Mouse (Mus musculus) adrenal gland, postnatal 4 days (tissue): ENCODE results near the gene Myct1. TPM values are rescaled to one million over a fixed set of nuclear protein-coding genes. Genes with fewer than 3 reads are reported as not detected.

Experiments
- DNase-seq, 2 experiments: peaks; one replicate each; pipeline ENCODE4 v3.0.0; 2021 to 2022; ENCODE audit warnings: low spot score in 2 of 2, mixed read lengths in 2 of 2
- total RNA-seq, 2 experiments: library from RNA; stranded (reverse); gene quantifications; 2 replicates each; pipeline ENCODE4 v1.2.3; 2021

Gene Myct1
- total RNA-seq, 2 experiments from 2014 or later = 7.2 to 8.4 TPM

GRCm38 (mm10) chr10:5615186-5616040 is 21.8 kb downstream of the Myct1 start:
- DNase-seq = no peak

GRCm38 (mm10) chr10:5626268-5626667 is 32.7 kb downstream of the Myct1 start:
- no peak for DNase-seq

GRCm38 (mm10) chr10:5633672-5634200 is 40.2 kb downstream of the Myct1 start:
- DNase-seq = no peak

- no peak for DNase-seq
Measured at GRCm38 (mm10) chr10:5634336-5634735, 40.8 kb downstream of the Myct1 start.

GRCm38 (mm10) chr10:5637322-5637721 is 43.7 kb downstream of the Myct1 start:
- no peak for DNase-seq

GRCm38 (mm10) chr10:5639112-5639511 is 45.5 kb downstream of the Myct1 start, which contains the start of gene Vip:
Vip (plus strand) TSS chr10:5639218.
- DNase-seq = peak in 1 of 2 experiments; percentile 20

Other genes with a start within 250 kb of the Myct1 start
- 10 to 100 TPM; 24.9 to 25.9 TPM for gene Syne1, start 42.3 kb upstream of the Myct1 start, total RNA-seq
- gene Vip, start 45.4 kb downstream of the Myct1 start, total RNA-seq = under 1 TPM; 0.45 to 0.87 TPM
- gene Fbxo5, start 211.8 kb downstream of the Myct1 start, total RNA-seq = 10 to 100 TPM; 14.5 to 18.2 TPM
- gene Mtrf1l, start 230.1 kb downstream of the Myct1 start, total RNA-seq = 10 to 100 TPM; 14.7 to 16.8 TPM